Mouse (Mus musculus) neural tube, embryonic 13.5 days (tissue): ENCODE results near the gene Itpripl2. TPM values are rescaled to one million over a fixed set of nuclear protein-coding genes. Genes with fewer than 3 reads are reported as not detected.

Experiments
- ATAC-seq: fragments of 200-750 bp; cut with Nextera tagmentation; 2 replicates; pipeline ENCODE4 v1.8.0; 2017; ENCODE audit warnings: low read depth, mild to moderate bottlenecking, moderate TSS enrichment, moderate library complexity
- H3K27ac ChIP-seq: fragments of 300-500 bp; sonication (generic); replicated peaks from 2 replicates; pipeline ENCODE4 v1.5.1; 2015; ENCODE audit warnings: moderate library complexity, mild to moderate bottlenecking, inconsistent platforms
- H3K27me3 ChIP-seq: fragments of 300-500 bp; sonication (generic); 2 replicates; pipeline ENCODE4 v1.6.1; 2015; ENCODE audit warnings: mild to moderate bottlenecking, inconsistent platforms
- H3K36me3 ChIP-seq: fragments of 300-500 bp; sonication (generic); 2 replicates; pipeline ENCODE4 v1.6.1; 2015; ENCODE audit warnings: mild to moderate bottlenecking, inconsistent platforms
- H3K4me1 ChIP-seq: fragments of 300-500 bp; sonication (generic); replicated peaks from 2 replicates; pipeline ENCODE4 v1.6.1; 2015; ENCODE audit warnings: inconsistent platforms
- H3K4me2 ChIP-seq: fragments of 300-500 bp; sonication (generic); 2 replicates; pipeline ENCODE4 v1.6.1; 2015; ENCODE audit warnings: inconsistent platforms, mild to moderate bottlenecking, moderate library complexity
- H3K4me3 ChIP-seq: fragments of 300-500 bp; sonication (generic); 2 replicates; pipeline ENCODE4 v1.5.1; 2015; ENCODE audit warnings: mild to moderate bottlenecking, inconsistent platforms
- H3K9ac ChIP-seq: fragments of 300-500 bp; sonication (generic); 2 replicates; pipeline ENCODE4 v1.6.1; 2015; ENCODE audit warnings: moderate library complexity, mild to moderate bottlenecking, inconsistent platforms
- H3K9me3 ChIP-seq: fragments of 300-500 bp; sonication (generic); 2 replicates; pipeline ENCODE4 v1.6.1; 2016; ENCODE audit warnings: inconsistent platforms
- WGBS: fragments of 180-500 bp; shearing (Covaris S2); methylation state at CpG from one replicate; pipeline ENCODE4 v1.1.7; 2015; 5-methylcytosine and 5-hydroxymethylcytosine counted together
- polyA plus RNA-seq: library from polyadenylated mRNA; unstranded; fragments of >200 nt; fragmentation: Nextera tagmentation; extraction: Ambion mirVana; gene quantifications from 2 replicates; pipeline ENCODE4 v1.2.1, GENCODE M21; 2015

Itpripl2 gene
- polyA plus RNA-seq, 1 experiment from 2014 or later = 1.6 TPM

- Histone ChIP-seq H3K27me3 (no peaks in the 10 kb centered on the region; the same call in 1 of the 2 replicates), H3K9ac (no peak overlapping the region), H3K27ac (no peak overlapping the region), H3K4me3 (no peak overlapping the region), H3K4me1 (peaks cover 5% of the 10 kb centered on the region), H3K4me2 (no peak overlapping the region), H3K36me3 (no peaks in the 10 kb centered on the region), H3K9me3 (no peaks in the 10 kb centered on the region)
- no peak for ATAC-seq
- WGBS = 73% methylated on average over 4 of the region's 4 CpGs
These were observed 38.1 kb downstream of the Itpripl2 start for GRCm38 (mm10) chr7:118453722-118454121.

- WGBS = 50% methylated on average over 2 of the region's 2 CpGs
- Histone ChIP-seq H3K4me3 (no peak overlapping the region), H3K9me3 (no peaks in the 10 kb centered on the region), H3K4me1 (peaks cover 13% of the 10 kb centered on the region), H3K4me2 (no peak overlapping the region), H3K27me3 (no peaks in the 10 kb centered on the region; the same call in 1 of the 2 replicates), H3K9ac (no peak overlapping the region), H3K36me3 (no peaks in the 10 kb centered on the region), H3K27ac (no peak overlapping the region)
- ATAC-seq = no peak
These were observed 38.8 kb downstream of the Itpripl2 start for GRCm38 (mm10) chr7:118452940-118453339.

GRCm38 (mm10) chr7:118448134-118448967 lies 43.4 kb downstream of the Itpripl2 start, which contains the start of gene Syt17:
TSS of gene Syt17 (minus strand) at chr7:118448222.
- Histone ChIP-seq H3K4me3 (peak within 1 kb of the TSS; percentile 62), H3K4me1 (peaks cover 26% of the 10 kb centered on the region), H3K4me2 (peak within 1 kb of the TSS; percentile 92), H3K9me3 (no peaks in the 10 kb centered on the region), H3K27me3 (peaks cover 11% of the 10 kb centered on the region), H3K27ac (no peak within 1 kb of the TSS), H3K36me3 (no peaks in the 10 kb centered on the region), H3K9ac (peak within 1 kb of the TSS; percentile 73)
- ATAC-seq = peak; percentile 55
- under 1% methylated on average over 58 of the region's 58 CpGs for WGBS

- ATAC-seq = peak; percentile 71
- H3K27me3 ChIP-seq = peaks cover 13% of the 10 kb centered on the region
- under 1% methylated on average over 65 of the region's 65 CpGs for WGBS
- H3K36me3 ChIP-seq = no peaks in the 10 kb centered on the region
- peak overlapping the region; percentile 92 for H3K4me2 ChIP-seq
- peak overlapping the region; percentile 73 for H3K9ac ChIP-seq
- H3K4me1 ChIP-seq = peaks cover 29% of the 10 kb centered on the region
- H3K4me3 ChIP-seq = peak overlapping the region; percentile 62
- H3K9me3 ChIP-seq = no peaks in the 10 kb centered on the region
- no peak overlapping the region for H3K27ac ChIP-seq
These were observed 44.3 kb downstream of the Itpripl2 start for GRCm38 (mm10) chr7:118447291-118448133.

- Histone ChIP-seq H3K36me3 (no peaks in the 10 kb centered on the region), H3K9me3 (no peaks in the 10 kb centered on the region), H3K4me3 (no peak overlapping the region), H3K27ac (no peak overlapping the region), H3K4me1 (peaks cover 27% of the 10 kb centered on the region), H3K9ac (no peak overlapping the region), H3K4me2 (no peak overlapping the region), H3K27me3 (peaks cover 18% of the 10 kb centered on the region)
- no peak for ATAC-seq
- WGBS = 67% methylated on average over 7 of the region's 7 CpGs
These were observed 47.8 kb downstream of the Itpripl2 start for GRCm38 (mm10) chr7:118443895-118444485.

GRCm38 (mm10) chr7:118443371-118443770 lies 48.4 kb downstream of the Itpripl2 start:
- Histone ChIP-seq H3K27me3 (peaks cover 18% of the 10 kb centered on the region), H3K4me3 (no peak overlapping the region), H3K9ac (peak overlapping the region; percentile 17; the same call in 1 of the 2 replicates), H3K9me3 (no peaks in the 10 kb centered on the region), H3K4me2 (peak overlapping the region; percentile 25; the same call in 1 of the 2 replicates), H3K4me1 (peaks cover 21% of the 10 kb centered on the region), H3K36me3 (no peaks in the 10 kb centered on the region), H3K27ac (no peak overlapping the region)
- 7% methylated on average over 9 of the region's 9 CpGs for WGBS
- ATAC-seq = no peak

GRCm38 (mm10) chr7:118441535-118441934 lies 50.2 kb downstream of the Itpripl2 start:
- Histone ChIP-seq H3K9me3 (no peaks in the 10 kb centered on the region), H3K36me3 (no peaks in the 10 kb centered on the region), H3K4me2 (no peak overlapping the region), H3K4me3 (no peak overlapping the region), H3K9ac (no peak overlapping the region), H3K27ac (no peak overlapping the region), H3K4me1 (peaks cover 5% of the 10 kb centered on the region; the same call in 1 of the 2 replicates), H3K27me3 (peaks cover 13% of the 10 kb centered on the region)
- WGBS = 87% methylated on average over 6 of the region's 6 CpGs
- no peak for ATAC-seq

- Histone ChIP-seq H3K4me3 (no peak overlapping the region), H3K4me2 (no peak overlapping the region), H3K4me1 (no peaks in the 10 kb centered on the region), H3K9ac (no peak overlapping the region), H3K27ac (no peak overlapping the region), H3K36me3 (no peaks in the 10 kb centered on the region), H3K9me3 (no peaks in the 10 kb centered on the region), H3K27me3 (0 out of 2 replicates have a peak, but pooled peaks cover 5% of the 10 kb centered on the region)
- 62% methylated on average over 7 of the region's 7 CpGs for WGBS
- ATAC-seq = no peak
These were observed 54.5 kb downstream of the Itpripl2 start for GRCm38 (mm10) chr7:118437101-118437802.

Other genes starting within 250 kb of the Itpripl2 start
- gene Smg1, start 248.3 kb downstream of the Itpripl2 start, polyA plus RNA-seq = 16.2 and 17.0 TPM in 2 replicates
- gene Syt17, start 43.8 kb downstream of the Itpripl2 start, polyA plus RNA-seq = 10.3 and 11.0 TPM in 2 replicates
- 89.3 and 107 TPM in 2 replicates for gene Coq7, start 41.4 kb upstream of the Itpripl2 start, polyA plus RNA-seq
- 6.3 and 7.0 TPM in 2 replicates for gene Tmc7, start 92.8 kb upstream of the Itpripl2 start, polyA plus RNA-seq
- 0.18 and 0.25 TPM in 2 replicates for gene Tmc5, start 105.3 kb upstream of the Itpripl2 start, polyA plus RNA-seq
- 174 and 191 TPM in 2 replicates for gene Gde1, start 213.8 kb upstream of the Itpripl2 start, polyA plus RNA-seq
- 29.9 and 32.7 TPM in 2 replicates for gene Ccp110, start 220.6 kb upstream of the Itpripl2 start, polyA plus RNA-seq
- gene Vps35l, start 248.3 kb upstream of the Itpripl2 start, polyA plus RNA-seq = 86.8 and 87.6 TPM in 2 replicates